Mouse (Mus musculus) testis, adult 2 months (tissue): ENCODE results near the gene Stab2. TPM values are rescaled to one million over a fixed set of nuclear protein-coding genes. Genes with fewer than 3 reads are reported as not detected.

Experiments
- H3K27ac ChIP-seq: fragments of 200-500 bp; 2 replicates; pipeline ENCODE4 v1.5.1; 2012; ENCODE audit warnings: low read depth, low read length; ENCODE audit not compliant: control insufficient read depth, insufficient read depth
- H3K27me3 ChIP-seq: fragments of 200-500 bp; 2 replicates; pipeline ENCODE4 v1.6.1; 2012; ENCODE audit warnings: mild to moderate bottlenecking, low read length, moderate library complexity; ENCODE audit not compliant: control insufficient read depth, insufficient read depth
- H3K36me3 ChIP-seq: fragments of 200-500 bp; 2 replicates; pipeline ENCODE4 v1.6.1; 2012; ENCODE audit warnings: mild to moderate bottlenecking, low read length; ENCODE audit not compliant: control insufficient read depth, insufficient read depth
- H3K4me1 ChIP-seq: fragments of 200-500 bp; 2 replicates; pipeline ENCODE4 v1.6.1; 2012; ENCODE audit warnings: low read length; ENCODE audit not compliant: control insufficient read depth, insufficient read depth
- H3K4me3 ChIP-seq: fragments of 200-500 bp; 2 replicates; pipeline ENCODE4 v1.5.1; 2012; ENCODE audit warnings: low read depth, mild to moderate bottlenecking, low read length, moderate library complexity, mixed read lengths; ENCODE audit not compliant: control insufficient read depth
- CTCF ChIP-seq: fragments of 200-500 bp; IDR thresholded peaks from 2 replicates; pipeline ENCODE4 v1.5.1; 2012; ENCODE audit warnings: low read depth, mild to moderate bottlenecking, inconsistent platforms, low read length, moderate library complexity; ENCODE audit not compliant: control insufficient read depth, insufficient read depth, insufficient replicate concordance
- POLR2A ChIP-seq: fragments of 200-500 bp; IDR thresholded peaks from 2 replicates; pipeline ENCODE4 v1.6.1; 2012; ENCODE audit warnings: low read depth, mild to moderate bottlenecking, inconsistent platforms, low read length, moderate library complexity; ENCODE audit not compliant: control insufficient read depth
- polyA plus RNA-seq: library from polyadenylated mRNA; depleted of rRNA; stranded (reverse); fragments of >200 nt; gene quantifications from 2 replicates; pipeline ENCODE4 v1.2.3, GENCODE M21; 2012

Gene Stab2
- polyA plus RNA-seq, 1 experiment: 6.5 TPM

DNA sequence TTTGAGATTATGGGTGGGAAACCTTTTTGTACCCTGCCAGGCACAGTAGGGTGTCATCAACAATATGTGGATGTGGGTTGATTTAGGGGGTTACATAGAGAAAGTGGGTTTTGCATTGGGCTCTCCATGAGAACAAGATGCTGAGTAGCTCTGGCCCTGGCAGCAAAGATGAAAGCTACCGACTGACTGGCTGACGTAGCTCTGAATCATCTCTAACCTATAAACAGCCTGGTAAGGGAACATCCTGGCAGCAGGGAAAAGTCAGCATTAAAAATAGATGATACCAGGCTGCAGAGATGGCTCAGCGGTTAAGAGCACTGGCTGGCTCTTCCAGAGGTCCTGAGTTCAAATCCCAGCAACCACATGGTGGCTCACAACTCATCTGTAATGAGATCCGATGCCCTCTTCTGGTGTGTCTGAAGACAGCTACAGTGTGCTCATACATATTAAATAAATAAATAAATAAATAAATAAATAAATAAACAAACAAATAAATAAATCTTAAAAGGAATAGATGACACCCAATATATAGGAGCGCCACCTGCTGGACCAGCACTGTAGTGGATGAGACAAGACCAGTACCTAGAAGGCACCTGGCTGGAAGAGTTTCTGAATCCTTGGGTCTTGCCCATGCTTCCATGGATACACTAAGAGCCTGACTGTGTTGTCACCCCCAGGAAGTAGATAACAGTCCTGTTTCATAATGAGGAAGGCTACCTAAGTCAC lies 31.7 kb downstream of the Stab2 start:
- H3K36me3 ChIP-seq: no peaks in the 10 kb centered on the region
- no peak overlapping the region for H3K4me3 ChIP-seq
- H3K4me1 ChIP-seq: no peaks in the 10 kb centered on the region; the same call in 1 of the 2 replicates
- TF ChIP-seq POLR2A (no peak), CTCF (no peak)
- no peak overlapping the region for H3K27ac ChIP-seq
- H3K27me3 ChIP-seq: no peaks in the 10 kb centered on the region

DNA sequence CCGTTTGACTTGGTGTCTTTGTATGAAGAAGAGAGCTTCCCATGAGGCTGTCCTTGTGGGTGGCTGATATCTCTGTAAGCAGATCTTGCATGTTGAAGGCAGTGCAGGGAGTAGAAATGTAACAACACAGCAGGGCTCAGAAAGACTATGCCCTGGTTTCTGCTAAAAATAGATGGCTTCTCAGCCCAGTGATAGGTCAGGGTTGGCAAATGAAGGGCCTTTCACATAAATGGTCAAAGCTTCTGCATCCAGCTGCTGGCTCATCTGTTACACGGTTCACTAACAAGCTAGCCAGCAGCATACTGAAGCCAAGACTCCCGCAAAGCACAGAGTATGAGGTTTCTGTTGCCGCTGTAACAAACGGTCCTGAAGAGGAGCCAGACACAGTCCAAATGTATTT lies 34.5 kb downstream of the Stab2 start:
- Histone ChIP-seq H3K36me3 (no peaks in the 10 kb centered on the region), H3K27me3 (no peaks in the 10 kb centered on the region), H3K27ac (no peak overlapping the region; the same call in 1 of the 2 replicates), H3K4me3 (no peak overlapping the region), H3K4me1 (no peaks in the 10 kb centered on the region; the same call in 1 of the 2 replicates)
- TF ChIP-seq CTCF (no peak), POLR2A (no peak)

DNA sequence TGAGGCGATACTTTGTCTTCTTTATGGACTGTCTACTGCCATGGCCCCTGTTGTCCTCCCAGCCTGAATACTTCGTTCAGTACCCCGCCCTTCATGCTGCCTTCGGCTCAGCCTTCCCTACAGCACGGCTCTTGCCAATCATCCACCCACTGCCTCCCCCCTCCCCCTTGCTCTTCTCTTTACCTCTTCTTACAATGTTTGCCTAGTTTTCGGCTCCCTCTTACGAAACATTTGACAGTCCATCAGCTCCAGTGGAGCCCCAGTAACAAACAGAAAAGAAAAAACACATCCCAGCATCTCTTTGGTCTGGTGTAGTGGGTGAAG lies 35.4 kb downstream of the Stab2 start:
- no peak for TF ChIP-seq CTCF
- TF ChIP-seq POLR2A: no peak
- H3K36me3 ChIP-seq: no peaks in the 10 kb centered on the region
- H3K27me3 ChIP-seq: no peaks in the 10 kb centered on the region
- H3K4me3 ChIP-seq: no peak overlapping the region
- no peaks in the 10 kb centered on the region; the same call in 1 of the 2 replicates for H3K4me1 ChIP-seq
- H3K27ac ChIP-seq: no peak overlapping the region

DNA sequence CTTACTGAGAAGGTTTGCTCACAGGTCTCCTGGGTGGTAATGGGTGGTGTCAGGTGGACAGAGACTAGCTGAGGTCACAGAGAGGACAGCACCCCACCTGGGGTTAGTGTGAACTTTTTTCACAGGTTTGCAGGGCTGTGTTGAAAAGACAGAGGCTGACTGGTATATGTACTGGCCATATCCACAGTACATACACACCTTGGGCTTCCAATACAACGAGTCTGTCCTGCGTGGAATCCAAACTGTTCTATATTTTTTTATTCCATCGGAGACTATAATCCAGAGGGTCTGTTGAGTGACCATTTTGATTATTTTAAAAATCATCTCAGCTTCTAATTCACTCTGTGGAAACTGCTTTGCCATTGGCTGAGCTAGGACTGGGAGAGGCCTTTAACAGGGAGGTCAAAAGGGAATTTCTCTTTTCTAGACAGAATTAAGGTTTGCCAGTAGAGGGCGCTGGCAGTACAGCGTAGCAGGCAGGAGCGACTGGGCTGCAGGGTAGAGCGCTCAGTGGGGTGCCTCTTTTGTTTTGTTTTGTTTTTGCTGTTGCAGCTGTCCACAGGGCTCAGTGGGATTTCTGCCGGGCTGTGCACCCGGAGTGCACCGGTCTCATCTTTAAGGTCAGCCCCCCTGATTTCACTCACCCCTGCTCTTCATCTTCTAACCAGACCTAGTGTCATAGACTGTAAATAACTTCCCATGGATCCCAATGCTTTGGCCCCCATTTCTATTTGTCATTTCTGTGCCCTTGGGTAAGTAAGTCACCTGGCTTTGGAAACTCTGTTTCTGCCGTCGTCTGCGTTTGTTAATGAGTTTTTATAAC lies 35.9 kb downstream of the Stab2 start:
- H3K36me3 ChIP-seq: no peaks in the 10 kb centered on the region
- H3K27ac ChIP-seq: no peak overlapping the region; the same call in 1 of the 2 replicates
- H3K27me3 ChIP-seq: no peaks in the 10 kb centered on the region
- TF ChIP-seq CTCF: peak; percentile 79
- TF ChIP-seq POLR2A: no peak
- no peak overlapping the region for H3K4me3 ChIP-seq
- H3K4me1 ChIP-seq: no peaks in the 10 kb centered on the region; the same call in 1 of the 2 replicates

DNA sequence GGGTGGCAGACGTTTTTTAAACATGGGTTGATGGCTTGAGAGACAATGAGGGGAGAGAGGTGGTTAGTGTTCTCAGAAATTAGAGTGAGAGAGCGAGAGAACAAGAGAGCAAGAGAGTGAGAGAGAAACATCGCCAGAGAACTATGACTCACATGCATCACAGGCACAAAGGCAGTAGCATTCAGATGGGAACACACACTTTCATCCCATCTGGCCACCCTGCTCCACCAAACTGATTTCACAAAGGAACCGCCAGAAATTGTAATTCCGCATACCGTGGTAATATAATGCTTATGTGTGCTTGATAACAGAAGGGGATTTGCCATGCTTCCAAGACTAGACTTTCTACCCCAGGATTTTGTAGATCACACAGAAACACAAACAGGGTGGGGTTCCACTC lies 38.5 kb downstream of the Stab2 start:
- Histone ChIP-seq H3K4me1 (no peaks in the 10 kb centered on the region; the same call in 1 of the 2 replicates), H3K27me3 (no peaks in the 10 kb centered on the region), H3K4me3 (no peak overlapping the region), H3K27ac (no peak overlapping the region), H3K36me3 (no peaks in the 10 kb centered on the region)
- TF ChIP-seq POLR2A (no peak), CTCF (no peak)

- Histone ChIP-seq H3K4me3 (no peak overlapping the region), H3K4me1 (no peaks in the 10 kb centered on the region), H3K27me3 (no peaks in the 10 kb centered on the region), H3K27ac (no peak overlapping the region), H3K36me3 (no peaks in the 10 kb centered on the region)
- TF ChIP-seq POLR2A (no peak), CTCF (no peak)
Observed at GRCm38 (mm10) chr10:86961542-86962466, 46.0 kb downstream of the Stab2 start.

- no peaks in the 10 kb centered on the region for H3K4me1 ChIP-seq
- TF ChIP-seq POLR2A (no peak), CTCF (no peak)
- no peaks in the 10 kb centered on the region for H3K36me3 ChIP-seq
- H3K27me3 ChIP-seq: no peaks in the 10 kb centered on the region
- no peak overlapping the region for H3K27ac ChIP-seq
- H3K4me3 ChIP-seq: no peak overlapping the region
Observed at GRCm38 (mm10) chr10:86955299-86955698, 52.5 kb downstream of the Stab2 start.
